Mouse (Mus musculus): ENCODE results near the gene Lrrk1. TPM values are rescaled to one million over a fixed set of nuclear protein-coding genes. Genes with fewer than 3 reads are reported as not detected.

The Lrrk1 gene
- polyA plus RNA-seq, 1 experiment from 2014 or later: 6.7 TPM

- Histone ChIP-seq H3K9ac (ENCODE audit: low read depth, low read length) (no peak overlapping the region), H3K36me3 (ENCODE audit: control insufficient read depth, insufficient read depth) (no peaks in the 10 kb centered on the region; the same call in 1 of the 2 replicates), H3K9me3 (replicated peaks; ENCODE audit: control insufficient read depth, low read length) (no peaks in the 10 kb centered on the region), H3K27ac (ENCODE audit: low read length) (no peak overlapping the region), H3K4me3 (ENCODE audit: low read depth, low read length) (no peak overlapping the region), H3K4me2 (ENCODE audit: low read depth, low read length) (no peak overlapping the region), H3K4me1 (ENCODE audit: control insufficient read depth, low read depth, low read length) (no peaks in the 10 kb centered on the region), H3K27me3 (ENCODE audit: control insufficient read depth, insufficient read depth, low read depth, low read length) (no peaks in the 10 kb centered on the region)
- no peak for ATAC-seq (ENCODE audit: low read depth)
- WGBS (ENCODE audit: insufficient replicate concordance): 78% methylated on average over 7 of the region's 7 CpGs
These were observed 127.3 kb downstream of the Lrrk1 start for GRCm38 (mm10) chr7:66260763-66261390.

GRCm38 (mm10) chr7:66260295-66260694 is 127.9 kb downstream of the Lrrk1 start:
- ATAC-seq (ENCODE audit: low read depth): no peak
- H3K27me3 ChIP-seq (ENCODE audit: control insufficient read depth, insufficient read depth, low read depth, low read length): no peaks in the 10 kb centered on the region
- H3K9ac ChIP-seq (ENCODE audit: low read depth, low read length): no peak overlapping the region
- no peaks in the 10 kb centered on the region for H3K9me3 ChIP-seq (replicated peaks; ENCODE audit: control insufficient read depth, low read length)
- no peaks in the 10 kb centered on the region for H3K4me1 ChIP-seq (ENCODE audit: control insufficient read depth, low read depth, low read length)
- H3K4me3 ChIP-seq (ENCODE audit: low read depth, low read length): no peak overlapping the region
- no peak overlapping the region for H3K4me2 ChIP-seq (ENCODE audit: low read depth, low read length)
- 71% methylated on average over 8 of the region's 8 CpGs for WGBS (ENCODE audit: insufficient replicate concordance)
- no peaks in the 10 kb centered on the region; the same call in 1 of the 2 replicates for H3K36me3 ChIP-seq (ENCODE audit: control insufficient read depth, insufficient read depth)
- no peak overlapping the region for H3K27ac ChIP-seq (ENCODE audit: low read length)

DNA sequence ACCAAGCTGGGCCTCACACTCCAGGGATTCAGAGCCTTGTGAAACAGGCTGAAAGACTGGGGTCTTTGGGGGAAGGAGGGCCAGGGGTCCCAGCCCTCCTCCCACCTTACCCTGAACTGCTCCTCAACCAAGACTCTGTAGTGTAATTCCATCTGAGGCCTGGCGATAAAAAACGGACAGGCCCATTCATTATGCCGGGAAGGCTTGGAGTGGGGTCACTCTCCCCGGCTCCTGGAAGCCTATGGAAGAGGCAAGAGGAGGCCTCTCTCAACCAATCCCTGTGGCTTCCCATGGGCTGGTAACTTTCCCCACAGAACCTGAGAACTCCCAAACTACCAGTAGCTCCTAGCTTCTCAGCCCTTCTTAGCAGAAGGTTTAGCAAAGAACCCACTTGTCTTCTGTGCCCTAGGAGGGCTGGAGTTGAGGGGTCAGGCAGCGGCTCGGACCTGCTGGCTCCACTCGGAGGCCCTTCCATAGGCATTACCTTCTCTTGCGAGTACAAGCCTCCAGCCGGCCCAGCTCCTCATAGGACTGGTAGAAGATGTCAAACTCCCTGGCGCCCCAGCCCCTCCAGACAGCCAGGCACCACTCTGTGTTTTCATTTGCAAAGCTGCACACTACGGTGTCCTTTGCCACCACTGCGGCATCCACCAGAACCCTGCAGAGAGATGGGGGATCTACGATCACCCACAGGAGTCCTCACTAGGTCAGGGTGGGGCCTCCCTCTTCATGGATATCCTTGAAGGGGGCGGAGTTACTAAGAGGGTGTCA is 128.5 kb downstream of the Lrrk1 start:
- 83% methylated on average over 14 of the region's 14 CpGs for WGBS (ENCODE audit: insufficient replicate concordance)

GRCm38 (mm10) chr7:66258997-66259396 is 129.2 kb downstream of the Lrrk1 start:
- H3K27ac ChIP-seq (ENCODE audit: low read length): no peak overlapping the region
- no peaks in the 10 kb centered on the region; the same call in 1 of the 2 replicates for H3K36me3 ChIP-seq (ENCODE audit: control insufficient read depth, insufficient read depth)
- WGBS (ENCODE audit: insufficient replicate concordance): 68% methylated on average over 5 of the region's 5 CpGs
- no peak overlapping the region for H3K9ac ChIP-seq (ENCODE audit: low read depth, low read length)
- no peaks in the 10 kb centered on the region for H3K9me3 ChIP-seq (replicated peaks; ENCODE audit: control insufficient read depth, low read length)
- no peak overlapping the region for H3K4me2 ChIP-seq (ENCODE audit: low read depth, low read length)
- ATAC-seq (ENCODE audit: low read depth): no peak
- no peaks in the 10 kb centered on the region for H3K4me1 ChIP-seq (ENCODE audit: control insufficient read depth, low read depth, low read length)
- no peaks in the 10 kb centered on the region for H3K27me3 ChIP-seq (ENCODE audit: control insufficient read depth, insufficient read depth, low read depth, low read length)
- no peak overlapping the region for H3K4me3 ChIP-seq (ENCODE audit: low read depth, low read length)

More for the DNA sequence above, 128.5 kb downstream of the Lrrk1 start:
- ATAC-seq (ENCODE audit: low read depth): no peak
- H3K9me3 ChIP-seq (replicated peaks; ENCODE audit: control insufficient read depth, low read length): no peaks in the 10 kb centered on the region
- H3K36me3 ChIP-seq (ENCODE audit: control insufficient read depth, insufficient read depth): no peaks in the 10 kb centered on the region; the same call in 1 of the 2 replicates
- no peak overlapping the region for H3K4me2 ChIP-seq (ENCODE audit: low read depth, low read length)
- H3K4me3 ChIP-seq (ENCODE audit: low read depth, low read length): no peak overlapping the region
- no peaks in the 10 kb centered on the region for H3K27me3 ChIP-seq (ENCODE audit: control insufficient read depth, insufficient read depth, low read depth, low read length)
- H3K4me1 ChIP-seq (ENCODE audit: control insufficient read depth, low read depth, low read length): no peaks in the 10 kb centered on the region
- no peak overlapping the region for H3K27ac ChIP-seq (ENCODE audit: low read length)
- no peak overlapping the region for H3K9ac ChIP-seq (ENCODE audit: low read depth, low read length)

- H3K4me2 ChIP-seq (ENCODE audit: low read depth, low read length): no peak overlapping the region
- WGBS (ENCODE audit: insufficient replicate concordance): 67% methylated on average over 5 of the region's 5 CpGs
- ATAC-seq (ENCODE audit: low read depth): no peak
- no peaks in the 10 kb centered on the region for H3K36me3 ChIP-seq (ENCODE audit: control insufficient read depth, insufficient read depth)
- no peaks in the 10 kb centered on the region for H3K27me3 ChIP-seq (ENCODE audit: control insufficient read depth, insufficient read depth, low read depth, low read length)
- H3K9ac ChIP-seq (ENCODE audit: low read depth, low read length): no peak overlapping the region
- H3K4me1 ChIP-seq (ENCODE audit: control insufficient read depth, low read depth, low read length): peaks cover 3% of the 10 kb centered on the region
- H3K4me3 ChIP-seq (ENCODE audit: low read depth, low read length): no peak overlapping the region
- H3K9me3 ChIP-seq (replicated peaks; ENCODE audit: control insufficient read depth, low read length): no peaks in the 10 kb centered on the region
- no peak overlapping the region for H3K27ac ChIP-seq (ENCODE audit: low read length)
These were observed 130.9 kb downstream of the Lrrk1 start for GRCm38 (mm10) chr7:66257232-66257631.

DNA sequence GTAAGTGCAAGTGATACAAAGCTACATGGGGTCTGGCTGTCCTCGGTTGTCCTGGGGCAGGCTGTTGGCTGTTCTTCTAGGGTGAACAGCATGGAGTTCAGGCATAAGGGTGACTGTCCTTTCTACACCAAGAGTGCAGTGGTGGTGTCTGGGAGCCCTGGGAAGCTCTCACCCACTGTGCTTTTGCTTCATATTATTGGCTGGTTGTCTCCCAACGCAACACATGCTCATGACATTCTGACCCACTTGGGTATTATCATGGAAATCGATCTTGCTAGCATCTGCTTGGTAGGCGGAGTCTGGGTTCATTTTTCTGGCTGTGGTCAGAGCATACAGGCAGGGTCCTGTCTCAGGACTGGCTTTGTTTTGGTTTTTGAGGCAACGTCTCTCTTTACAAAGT is 131.7 kb downstream of the Lrrk1 start:
- Histone ChIP-seq H3K9ac (ENCODE audit: low read depth, low read length) (no peak overlapping the region), H3K4me2 (ENCODE audit: low read depth, low read length) (no peak overlapping the region), H3K36me3 (ENCODE audit: control insufficient read depth, insufficient read depth) (no peaks in the 10 kb centered on the region), H3K9me3 (replicated peaks; ENCODE audit: control insufficient read depth, low read length) (no peaks in the 10 kb centered on the region), H3K4me3 (ENCODE audit: low read depth, low read length) (no peak overlapping the region), H3K4me1 (ENCODE audit: control insufficient read depth, low read depth, low read length) (peaks cover 3% of the 10 kb centered on the region), H3K27me3 (ENCODE audit: control insufficient read depth, insufficient read depth, low read depth, low read length) (no peaks in the 10 kb centered on the region), H3K27ac (ENCODE audit: low read length) (no peak overlapping the region)
- ATAC-seq (ENCODE audit: low read depth): no peak
- WGBS (ENCODE audit: insufficient replicate concordance): 69% methylated on average over 5 of the region's 5 CpGs

GRCm38 (mm10) chr7:66254993-66255392 is 133.2 kb downstream of the Lrrk1 start:
- Histone ChIP-seq H3K9me3 (replicated peaks; ENCODE audit: control insufficient read depth, low read length) (no peaks in the 10 kb centered on the region), H3K27me3 (ENCODE audit: control insufficient read depth, insufficient read depth, low read depth, low read length) (no peaks in the 10 kb centered on the region), H3K36me3 (ENCODE audit: control insufficient read depth, insufficient read depth) (no peaks in the 10 kb centered on the region), H3K4me2 (ENCODE audit: low read depth, low read length) (no peak overlapping the region), H3K4me1 (ENCODE audit: control insufficient read depth, low read depth, low read length) (peaks cover 3% of the 10 kb centered on the region), H3K27ac (ENCODE audit: low read length) (no peak overlapping the region), H3K9ac (ENCODE audit: low read depth, low read length) (no peak overlapping the region), H3K4me3 (ENCODE audit: low read depth, low read length) (no peak overlapping the region)
- 50% methylated on average over 8 of the region's 8 CpGs for WGBS (ENCODE audit: insufficient replicate concordance)
- ATAC-seq (ENCODE audit: low read depth): 0 out of 2 replicates have a peak, but pooled peaks have one; percentile 10

- Histone ChIP-seq H3K4me1 (ENCODE audit: control insufficient read depth, low read depth, low read length) (peaks cover 8% of the 10 kb centered on the region), H3K27ac (ENCODE audit: low read length) (no peak overlapping the region), H3K9me3 (replicated peaks; ENCODE audit: control insufficient read depth, low read length) (no peaks in the 10 kb centered on the region), H3K27me3 (ENCODE audit: control insufficient read depth, insufficient read depth, low read depth, low read length) (no peaks in the 10 kb centered on the region), H3K4me2 (ENCODE audit: low read depth, low read length) (no peak overlapping the region), H3K36me3 (ENCODE audit: control insufficient read depth, insufficient read depth) (no peaks in the 10 kb centered on the region), H3K9ac (ENCODE audit: low read depth, low read length) (no peak overlapping the region), H3K4me3 (ENCODE audit: low read depth, low read length) (no peak overlapping the region)
- no peak for ATAC-seq (ENCODE audit: low read depth)
- WGBS (ENCODE audit: insufficient replicate concordance): 57% methylated on average over 8 of the region's 8 CpGs
These were observed 134.0 kb downstream of the Lrrk1 start for GRCm38 (mm10) chr7:66253975-66254651.

DNA sequence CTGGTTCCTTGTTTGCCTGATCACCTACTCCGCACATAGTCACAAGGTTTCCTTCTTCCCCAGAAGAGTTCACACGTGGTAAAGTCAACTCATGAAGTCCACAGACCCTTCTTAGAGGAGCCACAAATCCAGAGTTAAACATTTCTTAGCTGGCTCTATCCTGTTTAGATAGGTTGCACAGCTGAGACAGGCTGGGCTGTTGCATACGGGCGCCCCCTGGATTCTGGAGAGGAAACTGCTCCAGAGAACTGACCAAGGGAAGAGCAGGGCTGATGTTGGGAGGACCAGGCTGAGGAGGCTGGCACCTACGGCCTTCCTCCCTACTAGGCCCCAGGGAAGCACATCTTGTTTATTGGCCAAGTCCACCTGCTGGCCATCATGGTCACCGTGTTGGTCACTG is 138.1 kb downstream of the Lrrk1 start:
- Histone ChIP-seq H3K9ac (ENCODE audit: low read depth, low read length) (no peak overlapping the region), H3K4me1 (ENCODE audit: control insufficient read depth, low read depth, low read length) (peaks cover 21% of the 10 kb centered on the region), H3K4me3 (ENCODE audit: low read depth, low read length) (no peak overlapping the region), H3K27me3 (ENCODE audit: control insufficient read depth, insufficient read depth, low read depth, low read length) (no peaks in the 10 kb centered on the region), H3K27ac (ENCODE audit: low read length) (peak overlapping the region; percentile 29; the same call in 1 of the 2 replicates), H3K9me3 (replicated peaks; ENCODE audit: control insufficient read depth, low read length) (no peaks in the 10 kb centered on the region), H3K36me3 (ENCODE audit: control insufficient read depth, insufficient read depth) (no peaks in the 10 kb centered on the region), H3K4me2 (ENCODE audit: low read depth, low read length) (no peak overlapping the region)
- WGBS (ENCODE audit: insufficient replicate concordance): 6% methylated on average over 6 of the region's 6 CpGs
- ATAC-seq (ENCODE audit: low read depth): peak; percentile 80

Data from liver, embryonic 16.5 days (tissue).